Mouse (Mus musculus) thymus, adult 2 months (tissue): ENCODE results near the gene Myo18a.

Experiments
- CTCF ChIP-seq: fragments of 200-500 bp; IDR thresholded peaks from 2 replicates; pipeline ENCODE4 v1.5.1; 2012; ENCODE audit warnings: mild to moderate bottlenecking, control low read depth, low read length, moderate library complexity, borderline replicate concordance; ENCODE audit not compliant: control insufficient read depth, poor library complexity, insufficient read depth; ENCODE audit errors: extremely low read depth
- POLR2A ChIP-seq: fragments of 200-500 bp; IDR thresholded peaks from 2 replicates; pipeline ENCODE4 v1.6.1; 2012; ENCODE audit warnings: mild to moderate bottlenecking, low read length, control low read depth, moderate library complexity; ENCODE audit not compliant: control insufficient read depth, poor library complexity, insufficient read depth; ENCODE audit errors: extremely low read depth

DNA sequence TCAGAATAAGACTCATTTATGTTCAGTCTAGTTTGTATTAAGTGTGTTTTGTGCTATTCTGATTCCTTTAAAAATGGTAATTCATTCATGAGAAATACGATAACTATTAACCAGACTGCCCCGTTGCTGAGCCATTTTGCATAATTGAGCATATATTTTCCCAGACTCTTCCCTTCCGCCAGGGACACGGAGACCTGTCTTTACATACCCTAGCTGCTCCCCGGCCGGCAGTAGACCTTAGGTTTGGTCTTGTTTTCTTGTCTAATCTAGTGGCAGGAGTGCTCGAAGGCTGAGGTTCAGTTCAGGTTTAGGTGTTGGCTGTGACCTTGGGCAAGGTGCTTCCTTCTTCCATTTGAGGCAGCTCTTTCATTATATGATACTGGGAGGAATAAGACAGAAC is 99.8 kb downstream of the Myo18a start:
- TF ChIP-seq CTCF, result no peak
- TF ChIP-seq POLR2A, result no peak
